Mouse (Mus musculus): Measurements from ENCODE around the gene Adm. TPM values are rescaled to one million over a fixed set of nuclear protein-coding genes. Genes with fewer than 3 reads are reported as not detected.

Gene Adm
- polyA plus RNA-seq, 1 experiment, result not detected

GRCm38 (mm10) chr7:110671121-110671680 is 43.7 kb downstream of the Adm start:
- TF ChIP-seq POLR2A (IDR thresholded peaks at IDR 0.05; ENCODE audit: insufficient read depth, low read depth, low read length), result no peak
- no peak for TF ChIP-seq CTCF (IDR thresholded peaks at IDR 0.05; ENCODE audit: insufficient read depth, low read depth, low read length)
- H3K27ac ChIP-seq (ENCODE audit: insufficient read depth, low read depth, low read length), result no peak overlapping the region
- peaks cover 4% of the 10 kb centered on the region for H3K4me1 ChIP-seq (ENCODE audit: control insufficient read depth, insufficient read depth, low read length)
- 59% methylated on average over 6 of the region's 6 CpGs for WGBS
- H3K4me3 ChIP-seq (ENCODE audit: insufficient read depth, low read depth, low read length), result no peak overlapping the region

Other genes starting within 250 kb of the Adm start
- not detected in 2 replicates for gene Sbf2, start 12.7 kb upstream of the Adm start, polyA plus RNA-seq (2012; ENCODE audit: insufficient read depth, insufficient read length, low replicate concordance, missing spikeins)
- not detected in 2 replicates for gene Ampd3, start 140.5 kb downstream of the Adm start, polyA plus RNA-seq (2012; ENCODE audit: insufficient read depth, insufficient read length, low replicate concordance, missing spikeins)
- gene Rnf141, start 216.8 kb downstream of the Adm start, polyA plus RNA-seq (2012; ENCODE audit: insufficient read depth, insufficient read length, low replicate concordance, missing spikeins), result not detected in 2 replicates
- not detected in 2 replicates for gene Lyve1, start 235.6 kb downstream of the Adm start, polyA plus RNA-seq (2012; ENCODE audit: insufficient read depth, insufficient read length, low replicate concordance, missing spikeins)